Mouse (Mus musculus) limb, embryonic 12.5 days (tissue): ENCODE measurements at regions not wholly inside any gene's neighbourhood (a gene's known extent, or its start where the extent isn't known, plus 50 kb on each side); places are given as distances from the start of the nearest gene placed in this dataset.

ENCODE experiments used
- ATAC-seq: fragments of 200-750 bp; cut with Nextera tagmentation; 2 replicates; pipeline ENCODE4 v1.8.0; 2017; ENCODE audit warnings: low read depth, moderate TSS enrichment; ENCODE audit not compliant: insufficient number of reproducible peaks, insufficient read depth, low FRiP score, low TSS enrichment
- H3K27ac ChIP-seq: fragments of 300-500 bp; sonication (generic); 2 replicates; pipeline ENCODE4 v1.5.1; 2016; ENCODE audit warnings: mild to moderate bottlenecking, moderate library complexity
- H3K27me3 ChIP-seq: fragments of 300-500 bp; sonication (generic); 2 replicates; pipeline ENCODE4 v1.6.1; 2016; ENCODE audit warnings: mild to moderate bottlenecking, moderate library complexity
- H3K36me3 ChIP-seq: fragments of 300-500 bp; sonication (generic); 2 replicates; pipeline ENCODE4 v1.6.1; 2016; ENCODE audit warnings: mild to moderate bottlenecking, moderate library complexity
- H3K4me1 ChIP-seq: fragments of 300-500 bp; sonication (generic); replicated peaks from 2 replicates; pipeline ENCODE4 v1.6.1; 2016
- H3K4me2 ChIP-seq: fragments of 300-500 bp; sonication (generic); 2 replicates; pipeline ENCODE4 v1.6.1; 2016; ENCODE audit warnings: mild to moderate bottlenecking, moderate library complexity
- H3K4me3 ChIP-seq: fragments of 300-500 bp; sonication (generic); replicated peaks from 2 replicates; pipeline ENCODE4 v1.5.1; 2016; ENCODE audit warnings: mild to moderate bottlenecking
- H3K9ac ChIP-seq: fragments of 300-500 bp; sonication (generic); replicated peaks from 2 replicates; pipeline ENCODE4 v1.6.1; 2016; ENCODE audit warnings: mild to moderate bottlenecking, moderate library complexity
- H3K9me3 ChIP-seq: fragments of 300-500 bp; sonication (generic); 2 replicates; pipeline ENCODE4 v1.6.1; 2016; ENCODE audit warnings: mild to moderate bottlenecking, moderate library complexity
- WGBS: fragments of 180-500 bp; shearing (Covaris S2); methylation state at CpG from one replicate; pipeline ENCODE4 v1.1.7; 2016; 5-methylcytosine and 5-hydroxymethylcytosine counted together

GRCm38 (mm10) chr13:85639376-85640229 is 350.7 kb upstream of the Rasa1 start:
- H3K9me3 ChIP-seq, result no peaks in the 10 kb centered on the region
- 25% methylated on average over 8 of the region's 8 CpGs for WGBS
- no peaks in the 10 kb centered on the region for H3K4me1 ChIP-seq
- no peaks in the 10 kb centered on the region for H3K27me3 ChIP-seq
- peak; percentile 75; the same call in 1 of the 2 replicates for ATAC-seq
- H3K4me3 ChIP-seq, result no peak overlapping the region
- no peak overlapping the region for H3K4me2 ChIP-seq
- no peak overlapping the region for H3K9ac ChIP-seq
- no peak overlapping the region for H3K27ac ChIP-seq
- H3K36me3 ChIP-seq, result no peaks in the 10 kb centered on the region

GRCm38 (mm10) chr13:85629506-85630175 is 340.7 kb upstream of the Rasa1 start:
- ATAC-seq, result no peak
- WGBS, result 74% methylated on average over 4 of the region's 4 CpGs

More at GRCm38 (mm10) chr13:85629506-85630175, 340.7 kb upstream of the Rasa1 start:
- H3K4me1 ChIP-seq, result no peaks in the 10 kb centered on the region
- no peaks in the 10 kb centered on the region for H3K36me3 ChIP-seq
- no peaks in the 10 kb centered on the region for H3K9me3 ChIP-seq
- H3K27ac ChIP-seq, result no peak overlapping the region
- H3K27me3 ChIP-seq, result no peaks in the 10 kb centered on the region
- H3K4me3 ChIP-seq, result no peak overlapping the region
- no peak overlapping the region for H3K4me2 ChIP-seq
- H3K9ac ChIP-seq, result no peak overlapping the region
